Mouse (Mus musculus) megakaryocyte, embryonic 14.5 days (primary cell): ENCODE results near the gene Grasp.

Experiments
- FLI1 ChIP-seq: IDR thresholded peaks from 2 replicates; pipeline ENCODE4 v1.6.1; 2012; ENCODE audit warnings: low read length, inconsistent platforms, mixed read lengths
- GATA1 ChIP-seq: IDR thresholded peaks from 3 replicates; pipeline ENCODE4 v1.6.1; 2012; ENCODE audit warnings: mixed read lengths, low read length, inconsistent platforms, borderline replicate concordance

DNA sequence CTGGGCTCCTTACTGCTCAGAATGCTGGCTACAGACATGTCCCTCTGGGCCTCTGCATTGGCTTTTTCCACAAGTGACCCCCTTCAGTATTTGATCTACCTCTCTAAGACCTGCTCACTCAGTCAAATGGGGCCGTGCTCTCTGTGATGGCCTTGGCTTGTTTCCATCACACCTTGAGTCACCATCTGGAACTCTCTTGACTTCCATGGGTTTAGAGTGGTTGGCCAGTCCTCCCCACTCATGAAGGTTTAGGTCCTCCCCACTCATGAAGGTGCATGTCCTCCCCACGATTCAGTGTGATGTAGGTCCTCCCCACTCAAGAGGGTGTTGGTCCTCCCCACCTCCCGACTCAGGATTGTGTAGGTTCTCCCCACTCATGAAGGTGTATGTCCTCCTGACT, 9.2 kb downstream of the Grasp start:
- TF ChIP-seq GATA1 (no peak), FLI1 (no peak)
